In the genomic region with DNA sequence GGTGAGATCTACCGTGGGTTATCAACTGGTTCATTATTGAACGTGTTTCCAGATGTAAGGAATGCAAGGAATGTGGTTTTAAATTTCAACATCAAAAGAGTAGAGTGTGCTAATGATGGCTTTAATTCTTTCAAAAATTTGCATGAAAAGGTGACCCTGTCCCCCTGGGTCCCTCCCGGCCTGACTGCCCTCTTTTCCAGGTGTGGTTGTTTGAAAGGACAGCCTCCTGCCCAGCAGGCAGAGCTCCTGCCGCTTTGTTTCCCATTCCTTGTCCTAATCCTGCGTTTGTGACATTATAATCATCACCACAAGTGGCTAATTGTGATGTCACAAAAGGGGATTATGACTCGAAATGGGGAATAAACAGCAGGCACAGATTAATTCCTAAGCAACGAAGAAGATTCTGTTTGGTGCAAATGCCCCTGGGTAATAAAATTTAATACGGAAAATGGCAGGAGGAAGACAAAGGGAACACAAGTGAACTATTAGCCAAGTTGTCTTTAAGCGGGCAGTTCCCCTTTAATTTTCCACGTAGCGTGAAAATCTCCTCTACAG, we compare ENCODE assay signal across 24 mouse cellular contexts.
DNase-seq lines count a peak whose midpoint lies in the region; ATAC-seq and TF ChIP-seq lines count a peak whose summit lies in the region.
"Had no signal": no experiment of that assay in that cellular context is flagged by ENCODE, and none has a peak within 500 bp of the region (broad histone marks: within the 10 kb centered on the region; RNA-seq: fewer than 3 reads in every experiment).

No protein-coding gene starts in this region.

- H3K4me3 ChIP-seq in hindbrain, embryonic 14.5 days (replicated peaks; ENCODE audit: low read length): no peak overlapping the region
- H3K4me3 ChIP-seq in hindbrain, embryonic 16.5 days (ENCODE audit: low read length): no peak overlapping the region
- 0 out of 2 replicates have a peak overlapping the region, but pooled peaks have one; percentile 10 for H3K4me3 ChIP-seq in E14TG2a.4 (replicated peaks; ENCODE audit: low read length)
- no peak overlapping the region for H3K4me3 ChIP-seq in ES-Bruce4 (ENCODE audit: low read depth, low read length)
- H3K4me3 ChIP-seq in midbrain, embryonic 16.5 days (ENCODE audit: low read depth, low read length): no peak overlapping the region
- no peak overlapping the region for H3K4me3 ChIP-seq in heart, embryonic 10.5 days
- no peak overlapping the region for H3K4me3 ChIP-seq in liver, postnatal 0 days (ENCODE audit: low read depth, low read length)
- H3K4me3 ChIP-seq: heart, adult 2 months; heart, embryonic 15.5 days; intestine, embryonic 15.5 days; left cerebral cortex, adult 2 months had no signal

- H3K4me1 ChIP-seq in hindbrain, embryonic 14.5 days (replicated peaks; ENCODE audit: control insufficient read depth, insufficient read depth, low read length): peaks cover 18% of the 10 kb centered on the region; the same call in 1 of the 2 replicates
- H3K4me1 ChIP-seq in hindbrain, embryonic 16.5 days (ENCODE audit: control insufficient read depth, insufficient read depth, low read depth, low read length): peaks cover 7% of the 10 kb centered on the region
- H3K4me1 ChIP-seq in E14TG2a.4 (replicated peaks; ENCODE audit: low read depth, low read length) (peaks cover 70% of the 10 kb centered on the region), ES-Bruce4 (ENCODE audit: control insufficient read depth, insufficient read depth, low read length) (peaks cover 17% of the 10 kb centered on the region)
- H3K4me1 ChIP-seq in midbrain, embryonic 16.5 days (ENCODE audit: control insufficient read depth, insufficient read depth, low read length): peaks cover 15% of the 10 kb centered on the region; the same call in 1 of the 2 replicates
- H3K4me1 ChIP-seq in heart, embryonic 10.5 days: peaks cover 18% of the 10 kb centered on the region; the same call in 1 of the 2 replicates
- no peaks in the 10 kb centered on the region for H3K4me1 ChIP-seq in liver, postnatal 0 days (ENCODE audit: insufficient read depth)
- H3K4me1 ChIP-seq: heart, embryonic 15.5 days; intestine, embryonic 15.5 days had no signal

- no peak for TF ChIP-seq CTCF in E14TG2a.4 (conservative IDR thresholded peaks at IDR 0.05; ENCODE audit: low read length)
- TF ChIP-seq CTCF in ES-Bruce4 (IDR thresholded peaks at IDR 0.05; ENCODE audit: low read depth, low read length): no peak
- TF ChIP-seq CTCF in liver, postnatal 0 days (IDR thresholded peaks at IDR 0.05; ENCODE audit: low read depth): no peak

- no peak for DNase-seq in hindbrain, embryonic 14.5 days (ENCODE audit: low spot score)
- no peak for DNase-seq in heart, embryonic 10.5 days (ENCODE audit: low spot score)
- no peak for DNase-seq in liver, postnatal 0 days
- DNase-seq in lung, adult 18-20 months: no peak
- DNase-seq: adrenal gland, postnatal 25 days; cerebellum, adult 11-12 months; cerebellum, postnatal 36 days; kidney, postnatal 36 days; layer of hippocampus, adult 9-11 months; left cerebral cortex, postnatal 4 days; lung, embryonic 14.5 days; lung, postnatal 36 days; spleen, adult 18-20 months; thymus, adult 18-20 months had no signal

- TF ChIP-seq POLR2A in ES-Bruce4 (IDR thresholded peaks at IDR 0.05; ENCODE audit: insufficient read depth, low read length): no peak

- H3K9me3 ChIP-seq in hindbrain, embryonic 14.5 days (ENCODE audit: control insufficient read depth, low read length): no peaks in the 10 kb centered on the region
- no peaks in the 10 kb centered on the region for H3K9me3 ChIP-seq in hindbrain, embryonic 16.5 days (ENCODE audit: control insufficient read depth, low read length)
- H3K9me3 ChIP-seq in E14TG2a.4 (ENCODE audit: low read length) (0 out of 2 replicates have a peak, but pooled peaks cover 5% of the 10 kb centered on the region), ES-Bruce4 (replicated peaks; ENCODE audit: control insufficient read depth, insufficient read depth, low read length, poor library complexity, severe bottlenecking) (no peaks in the 10 kb centered on the region)
- H3K9me3 ChIP-seq in midbrain, embryonic 16.5 days (replicated peaks; ENCODE audit: control insufficient read depth, low read length, poor library complexity, severe bottlenecking): no peaks in the 10 kb centered on the region
- H3K9me3 ChIP-seq in heart, embryonic 10.5 days: no peaks in the 10 kb centered on the region
- no peaks in the 10 kb centered on the region for H3K9me3 ChIP-seq in liver, postnatal 0 days (ENCODE audit: low read length)
- H3K9me3 ChIP-seq: heart, embryonic 15.5 days; intestine, embryonic 15.5 days had no signal

- H3K4me2 ChIP-seq in hindbrain, embryonic 14.5 days (replicated peaks): peak overlapping the region; percentile 16; the same call in 1 of the 2 replicates
- H3K4me2 ChIP-seq in hindbrain, embryonic 16.5 days (ENCODE audit: low read length): no peak overlapping the region
- 0 out of 2 replicates have a peak overlapping the region, but pooled peaks have one; percentile 0 for H3K4me2 ChIP-seq in midbrain, embryonic 16.5 days (ENCODE audit: low read length)
- no peak overlapping the region for H3K4me2 ChIP-seq in liver, postnatal 0 days (ENCODE audit: low read depth, low read length)
- H3K4me2 ChIP-seq: heart, embryonic 15.5 days; intestine, embryonic 15.5 days; liver, embryonic 11.5 days; lung, embryonic 14.5 days had no signal

- no peaks in the 10 kb centered on the region for H3K27me3 ChIP-seq in hindbrain, embryonic 14.5 days (ENCODE audit: control insufficient read depth, insufficient read depth, low read length)
- H3K27me3 ChIP-seq in hindbrain, embryonic 16.5 days (replicated peaks; ENCODE audit: control insufficient read depth, insufficient read depth, low read length): no peaks in the 10 kb centered on the region
- H3K27me3 ChIP-seq in E14TG2a.4 (ENCODE audit: insufficient read depth, low read length) (no peaks in the 10 kb centered on the region), ES-Bruce4 (ENCODE audit: control insufficient read depth, insufficient read depth, low read length, poor library complexity, severe bottlenecking) (no peaks in the 10 kb centered on the region)
- H3K27me3 ChIP-seq in midbrain, embryonic 16.5 days (ENCODE audit: control insufficient read depth, insufficient read depth, low read depth, low read length): no peaks in the 10 kb centered on the region
- no peaks in the 10 kb centered on the region for H3K27me3 ChIP-seq in heart, embryonic 10.5 days (ENCODE audit: insufficient read depth, poor library complexity, severe bottlenecking)
- H3K27me3 ChIP-seq in liver, postnatal 0 days (ENCODE audit: insufficient read depth, low read length): no peaks in the 10 kb centered on the region
- H3K27me3 ChIP-seq: heart, embryonic 15.5 days; intestine, embryonic 15.5 days had no signal

- ATAC-seq in hindbrain, embryonic 14.5 days (ENCODE audit: low FRiP score): no peak
- ATAC-seq in hindbrain, embryonic 16.5 days: no peak
- ATAC-seq in midbrain, embryonic 16.5 days: no peak
- no peak for ATAC-seq in liver, postnatal 0 days
- ATAC-seq: intestine, embryonic 15.5 days had no signal

- H3K36me3 ChIP-seq in hindbrain, embryonic 14.5 days (replicated peaks; ENCODE audit: control insufficient read depth, insufficient read depth): no peaks in the 10 kb centered on the region
- no peaks in the 10 kb centered on the region for H3K36me3 ChIP-seq in hindbrain, embryonic 16.5 days (ENCODE audit: control insufficient read depth, insufficient read depth, low read length)
- H3K36me3 ChIP-seq in E14TG2a.4 (ENCODE audit: insufficient read depth, low read length) (no peaks in the 10 kb centered on the region), ES-Bruce4 (ENCODE audit: control insufficient read depth, insufficient read depth, low read length, poor library complexity, severe bottlenecking) (no peaks in the 10 kb centered on the region)
- H3K36me3 ChIP-seq in midbrain, embryonic 16.5 days (ENCODE audit: control insufficient read depth, insufficient read depth, low read length): no peaks in the 10 kb centered on the region
- no peaks in the 10 kb centered on the region for H3K36me3 ChIP-seq in heart, embryonic 10.5 days
- H3K36me3 ChIP-seq in liver, postnatal 0 days (replicated peaks; ENCODE audit: insufficient read depth, low read length): no peaks in the 10 kb centered on the region
- H3K36me3 ChIP-seq: G1E; heart, embryonic 15.5 days; intestine, embryonic 15.5 days had no signal

- H3K27ac ChIP-seq in hindbrain, embryonic 14.5 days: 0 out of 2 replicates have a peak overlapping the region, but pooled peaks have one; percentile 22
- no peak overlapping the region for H3K27ac ChIP-seq in hindbrain, embryonic 16.5 days (ENCODE audit: low read depth, low read length)
- H3K27ac ChIP-seq in ES-Bruce4 (ENCODE audit: insufficient read depth, low read length): no peak overlapping the region
- H3K27ac ChIP-seq in midbrain, embryonic 16.5 days (ENCODE audit: low read length): no peak overlapping the region
- no peak overlapping the region for H3K27ac ChIP-seq in heart, embryonic 10.5 days
- H3K27ac ChIP-seq in liver, postnatal 0 days (ENCODE audit: low read depth): no peak overlapping the region
- H3K27ac ChIP-seq: heart, embryonic 15.5 days; intestine, embryonic 15.5 days; left cerebral cortex, adult 2 months had no signal

- peak; percentile 97 for TF ChIP-seq EP300 in ES-Bruce4 (IDR thresholded peaks at IDR 0.05; ENCODE audit: insufficient read depth, low read depth, low read length)
- no peak for TF ChIP-seq EP300 in liver, postnatal 0 days (IDR thresholded peaks at IDR 0.05; ENCODE audit: low read depth)

- no peak overlapping the region for H3K9ac ChIP-seq in hindbrain, embryonic 14.5 days
- H3K9ac ChIP-seq in hindbrain, embryonic 16.5 days (ENCODE audit: low read depth, low read length): no peak overlapping the region
- no peak overlapping the region for H3K9ac ChIP-seq in ES-Bruce4 (ENCODE audit: low read depth, poor library complexity, severe bottlenecking)
- no peak overlapping the region for H3K9ac ChIP-seq in midbrain, embryonic 16.5 days (ENCODE audit: low read depth, low read length)
- no peak overlapping the region for H3K9ac ChIP-seq in liver, postnatal 0 days (replicated peaks)
- H3K9ac ChIP-seq: heart, embryonic 15.5 days; intestine, embryonic 15.5 days; lung, embryonic 14.5 days had no signal

- WGBS in hindbrain, embryonic 14.5 days: 16% methylated on average over 11 of the region's 11 CpGs
- WGBS in hindbrain, embryonic 16.5 days: 20% methylated on average over 11 of the region's 11 CpGs
- 10% methylated on average over 11 of the region's 11 CpGs for WGBS in midbrain, embryonic 16.5 days
- 30% methylated on average over 11 of the region's 11 CpGs for WGBS in heart, embryonic 10.5 days
- 47% methylated on average over 11 of the region's 11 CpGs for WGBS in liver, postnatal 0 days (ENCODE audit: insufficient replicate concordance)

Comparison
In these comparisons a context has a peak if more than half of its experiments do, and no peak if none do; other contexts are left out.
1. H3K4me2 ChIP-seq: peak in hindbrain, embryonic 14.5 days (single experiment) and midbrain, embryonic 16.5 days (single experiment); none in hindbrain, embryonic 16.5 days (single experiment) and liver, postnatal 0 days (single experiment).